10 mouse cellular contexts compared by ENCODE assay signal in genomic region chr1:10837180-10837579, GRCm38 (mm10).
DNase-seq lines count a peak whose midpoint lies in the region; ATAC-seq and TF ChIP-seq lines count a peak whose summit lies in the region.
"Had no signal": no experiment of that assay in that cellular context is flagged by ENCODE, and none has a peak within 500 bp of the region (broad histone marks: within the 10 kb centered on the region; RNA-seq: fewer than 3 reads in every experiment).

No protein-coding gene starts in this region.

- H3K27ac ChIP-seq in forebrain, postnatal 0 days (ENCODE audit: low read depth, low read length): no peak overlapping the region
- H3K27ac ChIP-seq in forebrain, embryonic 13.5 days: no peak overlapping the region
- no peak overlapping the region for H3K27ac ChIP-seq in kidney, embryonic 15.5 days

- H3K9me3 ChIP-seq in forebrain, postnatal 0 days (ENCODE audit: low read length): no peaks in the 10 kb centered on the region
- peaks cover 8% of the 10 kb centered on the region; the same call in 1 of the 2 replicates for H3K9me3 ChIP-seq in forebrain, embryonic 13.5 days (replicated peaks)
- H3K9me3 ChIP-seq in kidney, embryonic 15.5 days (replicated peaks): no peaks in the 10 kb centered on the region

- H3K4me3 ChIP-seq in forebrain, postnatal 0 days (ENCODE audit: low read depth, low read length): no peak overlapping the region
- no peak overlapping the region for H3K4me3 ChIP-seq in forebrain, embryonic 13.5 days
- no peak overlapping the region for H3K4me3 ChIP-seq in kidney, embryonic 15.5 days (replicated peaks)

- no peak overlapping the region for H3K4me2 ChIP-seq in forebrain, postnatal 0 days (ENCODE audit: low read depth)
- H3K4me2 ChIP-seq in forebrain, embryonic 13.5 days: no peak overlapping the region
- no peak overlapping the region for H3K4me2 ChIP-seq in kidney, embryonic 15.5 days

- H3K9ac ChIP-seq in forebrain, postnatal 0 days: no peak overlapping the region
- no peak overlapping the region for H3K9ac ChIP-seq in forebrain, embryonic 13.5 days
- H3K9ac ChIP-seq in kidney, embryonic 15.5 days: no peak overlapping the region

- H3K4me1 ChIP-seq in forebrain, postnatal 0 days (ENCODE audit: insufficient read depth): no peaks in the 10 kb centered on the region
- no peaks in the 10 kb centered on the region for H3K4me1 ChIP-seq in forebrain, embryonic 13.5 days
- no peaks in the 10 kb centered on the region for H3K4me1 ChIP-seq in kidney, embryonic 15.5 days

- TF ChIP-seq CTCF in forebrain, postnatal 0 days (IDR thresholded peaks at IDR 0.05; ENCODE audit: low read depth): peak; percentile 68

- peak; percentile 73 for ATAC-seq in forebrain, postnatal 0 days
- no peak for ATAC-seq in forebrain, embryonic 13.5 days
- ATAC-seq in kidney, embryonic 15.5 days (replicated peaks; ENCODE audit: low FRiP score): no peak

- DNase-seq in forebrain, postnatal 0 days: peak; percentile 28
- DNase-seq in kidney, postnatal 36 days: peak; percentile 1 to 23
- peak; percentile 14 for DNase-seq in Muller cell, postnatal 12 days (ENCODE audit: inconsistent ontology term)
- DNase-seq in lung, postnatal 10 days: peak; percentile 54
- DNase-seq in B cell, adult 2 months: no peak
- DNase-seq in MN1 (ENCODE audit: low spot score): no peak
- DNase-seq: adrenal gland, postnatal 25 days; embryo, embryonic 11 days had no signal

- no peaks in the 10 kb centered on the region for H3K36me3 ChIP-seq in forebrain, postnatal 0 days (ENCODE audit: insufficient read depth)
- no peaks in the 10 kb centered on the region for H3K36me3 ChIP-seq in forebrain, embryonic 13.5 days (ENCODE audit: poor library complexity, severe bottlenecking)
- no peaks in the 10 kb centered on the region for H3K36me3 ChIP-seq in kidney, embryonic 15.5 days

- 83% methylated on average over 2 of the region's 2 CpGs for WGBS in forebrain, postnatal 0 days
- 78% methylated on average over 2 of the region's 2 CpGs for WGBS in forebrain, embryonic 13.5 days
- WGBS in kidney, embryonic 15.5 days: 86% methylated on average over 2 of the region's 2 CpGs

- H3K27me3 ChIP-seq in forebrain, postnatal 0 days (ENCODE audit: insufficient read depth, low read length): no peaks in the 10 kb centered on the region
- no peaks in the 10 kb centered on the region for H3K27me3 ChIP-seq in forebrain, embryonic 13.5 days
- H3K27me3 ChIP-seq in kidney, embryonic 15.5 days: no peaks in the 10 kb centered on the region

Comparison
In these comparisons a context has a peak if more than half of its experiments do, and no peak if none do; other contexts are left out.
1. DNase-seq: peak in forebrain, postnatal 0 days (single experiment), kidney, postnatal 36 days (2 of 2), Muller cell, postnatal 12 days (single experiment) and lung, postnatal 10 days (single experiment); none in B cell, adult 2 months (0 of 2) and MN1 (single experiment).